Mouse (Mus musculus) spleen, adult 10 weeks (tissue): ENCODE measurements around the gene Gm17571. TPM values are rescaled to one million over a fixed set of nuclear protein-coding genes. Genes with fewer than 3 reads are reported as not detected.

Experiments used
- polyA plus RNA-seq: library from polyadenylated mRNA; stranded (reverse); fragments of 350-450 nt; fragmentation: Illumina TruSeq; extraction: RNeasy Lipid Tissue Mini Kit (QIAGEN cat#74804); gene quantifications from one replicate; pipeline ENCODE4 v1.2.3, GENCODE M21; 2015; ENCODE audit warnings: low replicate concordance; ENCODE audit not compliant: insufficient read depth

Gm17571 gene
- not detected for polyA plus RNA-seq

DNA sequence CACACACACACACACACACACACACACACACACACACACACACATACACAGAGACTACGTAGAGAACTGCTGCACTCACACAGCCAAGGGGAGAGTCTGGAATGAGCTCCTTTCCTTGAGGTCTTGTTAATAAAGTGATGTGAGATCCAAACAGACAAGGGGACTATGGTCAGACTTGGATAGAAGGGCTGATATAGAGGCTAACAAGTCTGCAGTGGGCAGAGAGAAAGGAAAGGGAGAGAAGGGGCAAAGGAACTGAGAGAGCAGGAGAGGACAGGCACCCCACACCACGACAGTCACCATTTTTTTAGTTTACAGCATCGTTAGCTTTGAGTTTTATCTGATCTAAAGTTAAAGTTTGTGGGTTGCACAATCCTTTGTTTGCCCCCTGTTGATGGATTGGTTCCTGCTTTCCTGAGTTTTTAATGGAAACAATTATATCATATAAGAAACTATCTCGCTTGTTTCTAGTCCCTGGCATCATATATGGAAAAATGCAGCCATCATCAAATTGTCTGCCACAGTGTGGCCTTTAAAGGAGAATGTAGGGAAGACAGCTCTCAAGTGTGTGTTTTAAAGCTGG lies at the start of gene Gm17571:
Gm17571 (minus strand) TSS at position 51 of the 583 bp plus-strand sequence.

Other genes starting within 250 kb of the Gm17571 start
- gene Jrkl, start 200.9 kb downstream of the Gm17571 start, polyA plus RNA-seq: 28.5 TPM
- gene Ccdc82, start 199.8 kb downstream of the Gm17571 start, polyA plus RNA-seq: 68.9 TPM
- 24.4 TPM for gene Maml2, start 148.8 kb downstream of the Gm17571 start, polyA plus RNA-seq